Mouse (Mus musculus): ENCODE data around the gene Tusc2. TPM values are rescaled to one million over a fixed set of nuclear protein-coding genes. Genes with fewer than 3 reads are reported as not detected.
A peak's percentile ranks its signal among the peaks of the same experiment; 100 is the strongest.

Gene Tusc2
- polyA plus RNA-seq, 1 experiment from 2014 or later = 125 TPM

- Histone ChIP-seq H3K27ac (peak overlapping the region; percentile 97), H3K4me3 (peak overlapping the region; percentile 35), H3K4me1 (peaks cover 22% of the 10 kb centered on the region), H3K27me3 (replicated peaks) (no peaks in the 10 kb centered on the region), H3K36me3 (replicated peaks) (peaks cover 18% of the 10 kb centered on the region), H3K9me3 (no peaks in the 10 kb centered on the region), H3K4me2 (peak overlapping the region; percentile 64), H3K9ac (peak overlapping the region; percentile 58)
- ATAC-seq (replicated peaks) = peak; percentile 94
- WGBS = 3% methylated on average over 47 of the region's 48 CpGs
Observed at GRCm38 (mm10) chr9:107612191-107612944, 49.3 kb downstream of the Tusc2 start.

- H3K4me2 ChIP-seq = peak overlapping the region; percentile 64
- H3K27me3 ChIP-seq (replicated peaks) = no peaks in the 10 kb centered on the region
- H3K27ac ChIP-seq = peak overlapping the region; percentile 97
- H3K9me3 ChIP-seq = no peaks in the 10 kb centered on the region
- peak overlapping the region; percentile 35 for H3K4me3 ChIP-seq
- H3K4me1 ChIP-seq = peaks cover 22% of the 10 kb centered on the region
- ATAC-seq (replicated peaks) = peak; percentile 49; the same call in 1 of the 2 replicates
- peaks cover 22% of the 10 kb centered on the region for H3K36me3 ChIP-seq (replicated peaks)
- 13% methylated on average over 12 of the region's 12 CpGs for WGBS
- no peak overlapping the region for H3K9ac ChIP-seq
Observed at GRCm38 (mm10) chr9:107612945-107613569, 50.0 kb downstream of the Tusc2 start.

GRCm38 (mm10) chr9:107615035-107615434, 52.0 kb downstream of the Tusc2 start:
- peaks cover 35% of the 10 kb centered on the region for H3K36me3 ChIP-seq (replicated peaks)

More at GRCm38 (mm10) chr9:107615035-107615434, 52.0 kb downstream of the Tusc2 start:
- H3K9ac ChIP-seq = no peak overlapping the region
- H3K27me3 ChIP-seq (replicated peaks) = no peaks in the 10 kb centered on the region
- no peak for ATAC-seq (replicated peaks)
- peak overlapping the region; percentile 63; the same call in 1 of the 2 replicates for H3K27ac ChIP-seq
- H3K9me3 ChIP-seq = no peaks in the 10 kb centered on the region
- WGBS = 55% methylated on average over 4 of the region's 4 CpGs
- no peak overlapping the region for H3K4me2 ChIP-seq
- H3K4me1 ChIP-seq = peaks cover 32% of the 10 kb centered on the region
- no peak overlapping the region for H3K4me3 ChIP-seq

Other genes with a start within 250 kb of the Tusc2 start
- gene Hemk1, start 224.9 kb upstream of the Tusc2 start, polyA plus RNA-seq (2015; fragmentation: Nextera tagmentation; extraction: Ambion mirVana) = 20.1 and 21.1 TPM in 2 replicates
- gene 6430571L13Rik, start 222.7 kb upstream of the Tusc2 start, polyA plus RNA-seq (2015; fragmentation: Nextera tagmentation; extraction: Ambion mirVana) = 9.7 TPM in 2 replicates
- gene Cacna2d2, start 163.6 kb upstream of the Tusc2 start, polyA plus RNA-seq (2015; fragmentation: Nextera tagmentation; extraction: Ambion mirVana) = 10.2 and 10.3 TPM in 2 replicates
- 48.0 and 50.5 TPM in 2 replicates for gene Tmem115, start 29.3 kb upstream of the Tusc2 start, polyA plus RNA-seq (2015; fragmentation: Nextera tagmentation; extraction: Ambion mirVana)
- gene Cyb561d2, start 21.1 kb upstream of the Tusc2 start, polyA plus RNA-seq (2015; fragmentation: Nextera tagmentation; extraction: Ambion mirVana) = 45.1 and 45.7 TPM in 2 replicates
- 78.4 and 81.6 TPM in 2 replicates for gene Nprl2, start 21.0 kb upstream of the Tusc2 start, polyA plus RNA-seq (2015; fragmentation: Nextera tagmentation; extraction: Ambion mirVana)
- 4.6 TPM in 2 replicates for gene Zmynd10, start 16.0 kb upstream of the Tusc2 start, polyA plus RNA-seq (2015; fragmentation: Nextera tagmentation; extraction: Ambion mirVana)
- 44.4 and 45.3 TPM in 2 replicates for gene Rassf1, start 11.7 kb upstream of the Tusc2 start, polyA plus RNA-seq (2015; fragmentation: Nextera tagmentation; extraction: Ambion mirVana)
- 82.9 and 88.7 TPM in 2 replicates for gene Hyal2, start 4.7 kb downstream of the Tusc2 start, polyA plus RNA-seq (2015; fragmentation: Nextera tagmentation; extraction: Ambion mirVana)
- gene Hyal1, start 13.7 kb downstream of the Tusc2 start, polyA plus RNA-seq (2015; fragmentation: Nextera tagmentation; extraction: Ambion mirVana) = 7.9 and 9.5 TPM in 2 replicates
- 21.4 and 23.1 TPM in 2 replicates for gene Naa80, start 15.6 kb downstream of the Tusc2 start, polyA plus RNA-seq (2015; fragmentation: Nextera tagmentation; extraction: Ambion mirVana)
- gene Hyal3, start 17.6 kb downstream of the Tusc2 start, polyA plus RNA-seq (2015; fragmentation: Nextera tagmentation; extraction: Ambion mirVana) = 1.8 TPM in 2 replicates
- 14.5 and 16.9 TPM in 2 replicates for gene Ifrd2, start 24.4 kb downstream of the Tusc2 start, polyA plus RNA-seq (2015; fragmentation: Nextera tagmentation; extraction: Ambion mirVana)
- 4.3 and 4.9 TPM in 2 replicates for gene Sema3b, start 46.0 kb downstream of the Tusc2 start, polyA plus RNA-seq (2015; fragmentation: Nextera tagmentation; extraction: Ambion mirVana)
- 299 and 386 TPM in 2 replicates for gene Gnai2, start 72.1 kb downstream of the Tusc2 start, polyA plus RNA-seq (2015; fragmentation: Nextera tagmentation; extraction: Ambion mirVana)
- gene Slc38a3, start 106.3 kb downstream of the Tusc2 start, polyA plus RNA-seq (2015; fragmentation: Nextera tagmentation; extraction: Ambion mirVana) = 31.8 and 40.4 TPM in 2 replicates
- gene Gnat1, start 116.5 kb downstream of the Tusc2 start, polyA plus RNA-seq (2015; fragmentation: Nextera tagmentation; extraction: Ambion mirVana) = 2.1 and 2.2 TPM in 2 replicates
- 26.0 and 31.2 TPM in 2 replicates for gene Sema3f, start 147.2 kb downstream of the Tusc2 start, polyA plus RNA-seq (2015; fragmentation: Nextera tagmentation; extraction: Ambion mirVana)
- gene Rbm5, start 207.7 kb downstream of the Tusc2 start, polyA plus RNA-seq (2015; fragmentation: Nextera tagmentation; extraction: Ambion mirVana) = 280 and 292 TPM in 2 replicates